Mouse (Mus musculus) midbrain, embryonic 14.5 days (tissue): Measurements from ENCODE around the gene Sel1l. TPM values are rescaled to one million over a fixed set of nuclear protein-coding genes. Genes with fewer than 3 reads are reported as not detected.
A peak's percentile ranks its signal among the peaks of the same experiment; 100 is the strongest.

ENCODE experiments used
- ATAC-seq: fragments of 200-750 bp; cut with Nextera tagmentation; 2 replicates; pipeline ENCODE4 v1.8.0; 2017; ENCODE audit warnings: moderate number of reproducible peaks, moderate library complexity; ENCODE audit not compliant: low FRiP score, low TSS enrichment
- DNase-seq: peaks from one replicate; pipeline ENCODE4 v3.0.0-alpha.2; 2015
- H3K27ac ChIP-seq: fragments of 300-500 bp; sonication (generic); replicated peaks from 2 replicates; pipeline ENCODE4 v1.5.1; 2014; ENCODE audit warnings: mild to moderate bottlenecking, low read depth, low read length, moderate library complexity
- H3K27me3 ChIP-seq: fragments of 300-500 bp; sonication (generic); 2 replicates; pipeline ENCODE4 v1.6.1; 2014; ENCODE audit warnings: low read length, control low read depth, mixed read lengths; ENCODE audit not compliant: control insufficient read depth, insufficient read depth
- H3K36me3 ChIP-seq: fragments of 300-500 bp; sonication (generic); 2 replicates; pipeline ENCODE4 v1.6.1; 2014; ENCODE audit warnings: low read length, control low read depth; ENCODE audit not compliant: control insufficient read depth, insufficient read depth
- H3K4me1 ChIP-seq: fragments of 300-500 bp; sonication (generic); 2 replicates; pipeline ENCODE4 v1.6.1; 2014; ENCODE audit warnings: mild to moderate bottlenecking, antibody characterized with exemption, low read length, control low read depth; ENCODE audit not compliant: control insufficient read depth, insufficient read depth
- H3K4me2 ChIP-seq: fragments of 300-500 bp; sonication (generic); 2 replicates; pipeline ENCODE4 v1.6.1; 2014; ENCODE audit warnings: mild to moderate bottlenecking, low read length, moderate library complexity
- H3K4me3 ChIP-seq: fragments of 300-500 bp; sonication (generic); replicated peaks from 2 replicates; pipeline ENCODE4 v1.5.1; 2014; ENCODE audit warnings: low read depth, low read length
- H3K9ac ChIP-seq: fragments of 300-500 bp; sonication (generic); replicated peaks from 2 replicates; pipeline ENCODE4 v1.6.1; 2014; ENCODE audit warnings: mild to moderate bottlenecking, low read length, moderate library complexity
- H3K9me3 ChIP-seq: fragments of 300-500 bp; sonication (generic); 2 replicates; pipeline ENCODE4 v1.6.1; 2016; ENCODE audit warnings: low read length, control low read depth, mixed read lengths; ENCODE audit not compliant: control insufficient read depth
- WGBS: fragments of 180-500 bp; shearing (Covaris S2); extraction: QIAGEN DNeasy Blood & Tissue Kit; methylation state at CpG from one replicate; pipeline ENCODE4 v1.1.7; 2014; 5-methylcytosine and 5-hydroxymethylcytosine counted together
- polyA plus RNA-seq: library from polyadenylated mRNA; unstranded; fragments of >200 nt; fragmentation: Nextera tagmentation; extraction: Ambion mirVana; gene quantifications from 2 replicates; pipeline ENCODE4 v1.2.1, GENCODE M21; 2014

Sel1l gene
- polyA plus RNA-seq, 1 experiment from 2014 or later: 106 TPM

- H3K9ac ChIP-seq: no peak overlapping the region
- no peak for ATAC-seq
- no peaks in the 10 kb centered on the region for H3K4me1 ChIP-seq
- no peak for DNase-seq
- no peaks in the 10 kb centered on the region for H3K9me3 ChIP-seq
- H3K36me3 ChIP-seq: no peaks in the 10 kb centered on the region
- H3K4me3 ChIP-seq: no peak overlapping the region
- no peaks in the 10 kb centered on the region for H3K27me3 ChIP-seq
- WGBS: 77% methylated on average over 8 of the region's 8 CpGs
- no peak overlapping the region for H3K27ac ChIP-seq
- H3K4me2 ChIP-seq: no peak overlapping the region
Measured at GRCm38 (mm10) chr12:91854330-91854729, 5.4 kb upstream of the Sel1l start.

DNA sequence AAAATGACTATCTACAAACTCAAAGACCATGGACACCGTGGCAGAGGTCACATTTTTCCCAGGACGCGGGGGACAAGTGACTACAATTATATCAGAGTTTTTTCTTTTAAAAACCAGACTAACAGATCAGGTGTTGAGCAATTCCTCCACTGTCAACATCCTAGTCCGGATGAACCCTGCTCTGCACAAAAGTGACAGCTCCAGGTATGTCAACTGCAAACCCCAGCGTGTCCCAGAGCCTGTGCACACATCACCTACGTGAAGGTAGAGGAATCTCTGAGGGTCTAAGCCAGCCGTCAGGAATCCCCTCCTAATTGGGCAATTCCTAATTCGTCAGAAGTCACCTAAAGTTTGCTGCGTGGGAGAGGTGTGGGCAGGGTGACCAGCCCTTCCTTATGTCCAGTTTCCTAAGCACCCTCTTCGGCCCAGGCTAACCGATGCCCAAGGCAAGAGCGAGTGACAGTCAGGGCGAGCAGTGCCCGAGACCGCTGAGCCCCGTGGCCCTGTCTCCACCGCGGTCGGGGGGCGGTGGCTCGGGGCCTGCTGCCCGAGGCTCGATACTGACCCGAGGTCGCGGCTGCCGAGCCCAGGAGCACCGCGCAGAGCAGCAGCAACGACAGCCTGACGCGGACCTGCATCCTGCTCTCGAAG, 438 bp downstream of the Sel1l start:
- Histone ChIP-seq H3K4me1 (peaks cover 16% of the 10 kb centered on the region; the same call in 1 of the 2 replicates), H3K4me3 (peak overlapping the region; percentile 89), H3K4me2 (peak overlapping the region; percentile 79), H3K27me3 (no peaks in the 10 kb centered on the region), H3K36me3 (no peaks in the 10 kb centered on the region), H3K27ac (peak overlapping the region; percentile 81), H3K9me3 (no peaks in the 10 kb centered on the region), H3K9ac (peak overlapping the region; percentile 91)
- WGBS: 4% methylated on average over 33 of the region's 33 CpGs
- ATAC-seq (peak; percentile 77), DNase-seq (no peak)

DNA sequence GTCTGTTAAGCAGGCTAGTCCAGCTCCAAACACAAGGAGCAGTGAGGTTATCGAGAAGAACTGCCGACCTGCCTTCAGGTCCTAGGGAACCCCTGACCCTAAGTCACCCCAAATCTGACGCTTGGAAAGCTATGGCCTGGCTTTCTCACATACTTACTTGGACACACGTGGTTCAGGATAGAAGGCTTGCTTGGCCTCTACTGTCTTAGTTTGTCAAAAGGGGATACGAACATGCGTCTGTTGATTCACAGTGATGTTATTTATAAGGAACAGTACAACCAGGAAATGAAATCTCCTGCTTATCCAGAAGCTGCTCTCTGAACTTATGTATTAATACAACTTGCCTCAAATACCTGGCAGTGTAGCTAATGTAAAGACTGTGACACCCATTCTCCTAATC, 2.9 kb downstream of the Sel1l start:
- Histone ChIP-seq H3K9me3 (no peaks in the 10 kb centered on the region), H3K9ac (no peak overlapping the region), H3K4me1 (peaks cover 16% of the 10 kb centered on the region; the same call in 1 of the 2 replicates), H3K4me3 (no peak overlapping the region), H3K27me3 (no peaks in the 10 kb centered on the region), H3K27ac (no peak overlapping the region), H3K4me2 (no peak overlapping the region), H3K36me3 (peaks cover 15% of the 10 kb centered on the region)
- DNase-seq: no peak
- no peak for ATAC-seq
- 93% methylated on average over 6 of the region's 6 CpGs for WGBS

GRCm38 (mm10) chr12:91845393-91845792, 3.6 kb downstream of the Sel1l start:
- Histone ChIP-seq H3K9me3 (no peaks in the 10 kb centered on the region), H3K4me1 (peaks cover 16% of the 10 kb centered on the region; the same call in 1 of the 2 replicates), H3K4me2 (no peak overlapping the region), H3K9ac (no peak overlapping the region), H3K4me3 (no peak overlapping the region), H3K27me3 (no peaks in the 10 kb centered on the region), H3K36me3 (peaks cover 22% of the 10 kb centered on the region), H3K27ac (no peak overlapping the region)
- ATAC-seq: no peak
- 86% methylated on average over 9 of the region's 9 CpGs for WGBS
- no peak for DNase-seq

- no peak for ATAC-seq
- Histone ChIP-seq H3K4me1 (peaks cover 16% of the 10 kb centered on the region; the same call in 1 of the 2 replicates), H3K36me3 (peaks cover 28% of the 10 kb centered on the region), H3K27ac (no peak overlapping the region), H3K9me3 (no peaks in the 10 kb centered on the region), H3K4me2 (no peak overlapping the region), H3K4me3 (no peak overlapping the region), H3K9ac (no peak overlapping the region), H3K27me3 (no peaks in the 10 kb centered on the region)
- 71% methylated on average over 4 of the region's 4 CpGs for WGBS
- no peak for DNase-seq
Measured at GRCm38 (mm10) chr12:91844542-91844941, 4.4 kb downstream of the Sel1l start.

- Histone ChIP-seq H3K36me3 (peaks cover 34% of the 10 kb centered on the region), H3K9ac (no peak overlapping the region), H3K27ac (no peak overlapping the region), H3K4me3 (no peak overlapping the region), H3K4me1 (peaks cover 16% of the 10 kb centered on the region; the same call in 1 of the 2 replicates), H3K4me2 (no peak overlapping the region), H3K27me3 (no peaks in the 10 kb centered on the region), H3K9me3 (no peaks in the 10 kb centered on the region)
- ATAC-seq (no peak), DNase-seq (no peak)
- WGBS: 94% methylated on average over 13 of the region's 13 CpGs
Measured at GRCm38 (mm10) chr12:91843888-91844287, 5.1 kb downstream of the Sel1l start.

DNA sequence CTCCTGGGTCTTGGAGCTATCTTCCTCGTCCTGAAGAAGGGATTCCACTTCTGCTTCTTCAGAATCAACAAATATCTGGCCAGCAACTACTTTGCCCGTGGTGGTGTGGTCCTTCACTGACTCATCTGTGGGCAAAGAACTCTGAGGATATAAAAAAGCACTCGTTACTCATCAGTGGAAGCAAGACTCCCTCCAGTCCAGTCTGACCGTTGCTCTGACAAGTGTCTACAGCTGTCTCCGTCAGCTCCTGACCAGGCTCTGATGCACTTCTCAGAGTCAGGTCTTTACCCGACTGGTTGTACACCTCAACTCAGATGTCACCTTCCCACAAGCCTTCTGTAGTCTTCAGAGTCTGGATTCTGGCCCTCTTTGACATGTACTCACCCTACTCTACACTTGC, 7.2 kb downstream of the Sel1l start:
- DNase-seq: no peak
- ATAC-seq: no peak
- H3K27ac ChIP-seq: no peak overlapping the region
- peaks cover 54% of the 10 kb centered on the region for H3K36me3 ChIP-seq
- no peaks in the 10 kb centered on the region for H3K4me1 ChIP-seq
- no peak overlapping the region for H3K4me2 ChIP-seq
- H3K9ac ChIP-seq: no peak overlapping the region
- H3K4me3 ChIP-seq: no peak overlapping the region
- WGBS: 94% methylated on average over 6 of the region's 6 CpGs
- no peaks in the 10 kb centered on the region for H3K27me3 ChIP-seq
- H3K9me3 ChIP-seq: no peaks in the 10 kb centered on the region

DNA sequence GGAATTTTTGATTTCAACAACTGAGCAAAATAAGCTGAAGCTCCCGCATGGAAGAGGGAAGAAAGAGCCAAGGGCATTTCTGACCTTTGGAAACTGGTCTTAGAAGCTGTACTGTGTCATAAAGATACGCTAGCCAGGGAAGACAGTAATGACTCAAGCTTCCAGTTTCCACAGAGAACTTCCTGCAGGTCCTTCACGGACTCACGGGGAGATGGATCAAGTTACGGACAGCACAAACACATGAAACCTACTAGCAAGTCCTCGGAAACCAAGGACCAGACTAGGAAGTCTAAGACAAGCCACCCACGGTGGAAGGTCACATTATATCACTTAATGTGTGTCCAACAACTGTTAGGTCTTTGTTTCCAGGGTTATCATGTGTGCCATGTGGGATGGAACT, 10.7 kb downstream of the Sel1l start:
- Histone ChIP-seq H3K9ac (no peak overlapping the region), H3K9me3 (no peaks in the 10 kb centered on the region), H3K27me3 (no peaks in the 10 kb centered on the region), H3K36me3 (peaks cover 81% of the 10 kb centered on the region), H3K4me1 (no peaks in the 10 kb centered on the region), H3K27ac (no peak overlapping the region), H3K4me2 (no peak overlapping the region), H3K4me3 (no peak overlapping the region)
- ATAC-seq: no peak
- DNase-seq: no peak
- 93% methylated on average over 7 of the region's 7 CpGs for whole genome bisulfite sequencing

GRCm38 (mm10) chr12:91837401-91838065, 11.4 kb downstream of the Sel1l start:
- Histone ChIP-seq H3K9me3 (no peaks in the 10 kb centered on the region), H3K4me1 (no peaks in the 10 kb centered on the region), H3K27ac (no peak overlapping the region), H3K27me3 (no peaks in the 10 kb centered on the region), H3K36me3 (peaks cover 88% of the 10 kb centered on the region), H3K4me2 (no peak overlapping the region), H3K4me3 (no peak overlapping the region), H3K9ac (no peak overlapping the region)
- ATAC-seq (no peak), DNase-seq (no peak)
- 94% methylated on average over 7 of the region's 7 CpGs for WGBS
